Mouse (Mus musculus): ENCODE results near the gene Sdhd.
"Not testable (repeated sequence)": the region's sequence is repeated elsewhere in the genome, so short reads cannot be mapped to it uniquely, and the experiment has no call there.

Gene Sdhd

GRCm38 (mm10) chr9:50603189-50603997, at the start of gene Sdhd, which contains the start of gene Timm8b:
TSS of gene Sdhd (minus strand) at chr9:50603812.
TSS of gene Timm8b (plus strand) at chr9:50603910.
- peak; percentile 92 for DNase-seq

- no peak for DNase-seq
Measured at GRCm38 (mm10) chr9:50650503-50650902, 46.9 kb upstream of the Sdhd start.

- DNase-seq: no peak
Measured at GRCm38 (mm10) chr9:50646826-50647370, 43.3 kb upstream of the Sdhd start.

GRCm38 (mm10) chr9:50634270-50634669, 30.7 kb upstream of the Sdhd start:
- DNase-seq: no peak

- DNase-seq: no peak
Measured at GRCm38 (mm10) chr9:50633059-50633458, 29.4 kb upstream of the Sdhd start.

GRCm38 (mm10) chr9:50632016-50632688, 28.5 kb upstream of the Sdhd start:
- DNase-seq: no peak

- DNase-seq: not testable (repeated sequence)
Measured at GRCm38 (mm10) chr9:50630903-50631302, 27.3 kb upstream of the Sdhd start.

- no peak for DNase-seq
Measured at GRCm38 (mm10) chr9:50617794-50618330, 14.2 kb upstream of the Sdhd start.

GRCm38 (mm10) chr9:50616766-50617603, 13.4 kb upstream of the Sdhd start, which contains the start of the genes Pih1d2 and Nkapd1:
TSS of gene Pih1d2 (plus strand) at chr9:50617321.
TSS of gene Nkapd1 (minus strand) at chr9:50617464.
- peak; percentile 75 for DNase-seq

- no peak for DNase-seq
Measured at GRCm38 (mm10) chr9:50616161-50616560, 12.5 kb upstream of the Sdhd start.

GRCm38 (mm10) chr9:50612115-50612514, 8.5 kb upstream of the Sdhd start:
- no peak for DNase-seq

- no peak for DNase-seq
Measured at GRCm38 (mm10) chr9:50604338-50604737, 726 bp upstream of the Sdhd start.

- no peak for DNase-seq
Measured at GRCm38 (mm10) chr9:50603998-50604324, 349 bp upstream of the Sdhd start.

- no peak for DNase-seq
Measured at GRCm38 (mm10) chr9:50602055-50602845, 1.4 kb downstream of the Sdhd start.

GRCm38 (mm10) chr9:50601536-50601935, 2.1 kb downstream of the Sdhd start:
- no peak for DNase-seq

GRCm38 (mm10) chr9:50596973-50597372, 6.6 kb downstream of the Sdhd start:
- DNase-seq: no peak

GRCm38 (mm10) chr9:50594794-50595417, 8.7 kb downstream of the Sdhd start:
- no peak for DNase-seq

GRCm38 (mm10) chr9:50593544-50593943, 10.1 kb downstream of the Sdhd start:
- no peak for DNase-seq

GRCm38 (mm10) chr9:50592955-50593354, 10.7 kb downstream of the Sdhd start:
- DNase-seq: no peak

- no peak for DNase-seq
Measured at GRCm38 (mm10) chr9:50590856-50591518, 12.6 kb downstream of the Sdhd start.

- DNase-seq: no peak
Measured at GRCm38 (mm10) chr9:50586955-50587354, 16.7 kb downstream of the Sdhd start.
